Mouse (Mus musculus) hindlimb bud, embryonic 11.5 days (tissue): ENCODE results near the gene Olfr548-ps1.

ENCODE experiments used
- DNase-seq: peaks from one replicate; pipeline ENCODE4 v3.0.0-alpha.2; 2012; ENCODE audit warnings: low read depth, low spot score; ENCODE audit errors: extremely low spot score

Gene Olfr548-ps1

GRCm38 (mm10) chr7:102573174-102573830, 32.6 kb downstream of the Olfr548-ps1 start:
- DNase-seq = no peak

GRCm38 (mm10) chr7:102575998-102576397, 35.3 kb downstream of the Olfr548-ps1 start:
- DNase-seq = no peak

GRCm38 (mm10) chr7:102591786-102592185, 51.1 kb downstream of the Olfr548-ps1 start, which contains the start of gene Olfr551:
Gene Olfr551 (minus strand): TSS chr7:102591886.
- no peak for DNase-seq
